Mouse (Mus musculus) C2C12 (cell line): Measurements from ENCODE around the gene Ocel1. TPM values are rescaled to one million over a fixed set of nuclear protein-coding genes. Genes with fewer than 3 reads are reported as not detected.
A peak's percentile ranks its signal among the peaks of the same experiment; 100 is the strongest.

Source experiments
- H3K27me3 ChIP-seq: one replicate; pipeline ENCODE4 v1.6.1; 2011; ENCODE audit not compliant: control insufficient read depth, insufficient read depth, insufficient read length
- H3K36me3 ChIP-seq: one replicate; pipeline ENCODE4 v1.6.1; 2011; ENCODE audit not compliant: control insufficient read depth, insufficient read depth
- H3K4me3 ChIP-seq: one replicate; pipeline ENCODE4 v1.5.1; 2011; ENCODE audit warnings: mild to moderate bottlenecking, control low read depth; ENCODE audit not compliant: poor library complexity, insufficient read depth, severe bottlenecking
- H3K79me2 ChIP-seq: one replicate; pipeline ENCODE4 v1.6.1; 2011; ENCODE audit not compliant: control insufficient read depth, insufficient read depth
- H3K79me3 ChIP-seq: one replicate; pipeline ENCODE4 v1.6.1; 2011; ENCODE audit warnings: low read depth, control low read depth
- H3ac ChIP-seq: one replicate; pipeline ENCODE3; 2011; ENCODE audit warnings: low read depth; ENCODE audit not compliant: control insufficient read depth, insufficient read length
- CEBPB ChIP-seq: IDR thresholded peaks from one replicate; pipeline ENCODE4 v1.6.1; 2011; ENCODE audit warnings: low read depth, mild to moderate bottlenecking, control low read depth, moderate library complexity
- CTCF ChIP-seq: IDR thresholded peaks from one replicate; pipeline ENCODE4 v1.5.1; 2011; ENCODE audit not compliant: control insufficient read depth, insufficient read depth, insufficient read length
- FOSL1 ChIP-seq: IDR thresholded peaks from one replicate; pipeline ENCODE4 v1.8.0; 2011; ENCODE audit warnings: mild to moderate bottlenecking, low read length; ENCODE audit not compliant: poor library complexity, insufficient read depth, severe bottlenecking
- MAX ChIP-seq: IDR thresholded peaks from one replicate; pipeline ENCODE4 v1.6.1; 2011; ENCODE audit warnings: mild to moderate bottlenecking, control low read depth
- MYOD1 ChIP-seq: IDR thresholded peaks from one replicate; pipeline ENCODE4 v1.6.1; 2011; ENCODE audit warnings: low read depth; ENCODE audit not compliant: control insufficient read depth, insufficient read length
- MYOG ChIP-seq: IDR thresholded peaks from one replicate; pipeline ENCODE4 v1.6.1; 2011; ENCODE audit not compliant: control insufficient read depth, insufficient read length; ENCODE audit errors: extremely low read depth
- USF1 ChIP-seq: IDR thresholded peaks from one replicate; pipeline ENCODE4 v1.6.1; 2011; ENCODE audit warnings: low read depth, mild to moderate bottlenecking, control low read depth, moderate library complexity
- polyA plus RNA-seq: library from polyadenylated mRNA; unstranded; fragments of >200 nt; fragmentation: generic; extraction: Trizol; gene quantifications from one replicate; pipeline ENCODE4 v1.2.1, GENCODE M21; 2012; ENCODE audit warnings: missing spikeins

Ocel1 gene
- polyA plus RNA-seq, 1 experiment: 11.2 TPM

- no peak for TF ChIP-seq CTCF
- TF ChIP-seq USF1: no peak
- TF ChIP-seq MYOG: no peak
- no peak for TF ChIP-seq CEBPB
- TF ChIP-seq MAX: no peak
- TF ChIP-seq FOSL1: no peak
- TF ChIP-seq MYOD1: no peak
- Histone ChIP-seq H3K79me2 (peaks cover 32% of the 10 kb centered on the region), H3K4me3 (no peak overlapping the region), H3K36me3 (peaks cover 40% of the 10 kb centered on the region), H3K27me3 (no peaks in the 10 kb centered on the region), H3ac (no peak overlapping the region), H3K79me3 (peaks cover 14% of the 10 kb centered on the region)
Measured at GRCm38 (mm10) chr8:71375581-71376422, 4.7 kb downstream of the Ocel1 start.

GRCm38 (mm10) chr8:71376423-71377030 lies 5.4 kb downstream of the Ocel1 start:
- Histone ChIP-seq H3ac (no peak overlapping the region), H3K4me3 (no peak overlapping the region), H3K79me2 (peaks cover 39% of the 10 kb centered on the region), H3K36me3 (peaks cover 40% of the 10 kb centered on the region), H3K79me3 (peaks cover 17% of the 10 kb centered on the region), H3K27me3 (no peaks in the 10 kb centered on the region)
- TF ChIP-seq FOSL1 (no peak), MAX (no peak), MYOG (no peak)

- peaks cover 17% of the 10 kb centered on the region for H3K79me3 ChIP-seq
- H3K27me3 ChIP-seq: no peaks in the 10 kb centered on the region
- peaks cover 39% of the 10 kb centered on the region for H3K79me2 ChIP-seq
- H3K36me3 ChIP-seq: peaks cover 32% of the 10 kb centered on the region
- no peak overlapping the region for H3K4me3 ChIP-seq
- TF ChIP-seq MYOD1: no peak
- TF ChIP-seq MYOG: no peak
- no peak for TF ChIP-seq FOSL1
- TF ChIP-seq USF1: no peak
- no peak overlapping the region for H3ac ChIP-seq
Measured at GRCm38 (mm10) chr8:71379008-71379407, 7.9 kb downstream of the Ocel1 start.

GRCm38 (mm10) chr8:71379512-71380075 lies 8.5 kb downstream of the Ocel1 start:
- Histone ChIP-seq H3K4me3 (peak overlapping the region; percentile 82), H3K36me3 (peaks cover 31% of the 10 kb centered on the region), H3K27me3 (no peaks in the 10 kb centered on the region), H3K79me2 (peaks cover 39% of the 10 kb centered on the region), H3K79me3 (peaks cover 17% of the 10 kb centered on the region), H3ac (peak overlapping the region; percentile 86)
- TF ChIP-seq USF1: no peak
- TF ChIP-seq CTCF: no peak
- no peak for TF ChIP-seq FOSL1
- no peak for TF ChIP-seq MYOG
- TF ChIP-seq MAX: no peak
- TF ChIP-seq MYOD1: no peak
- TF ChIP-seq CEBPB: no peak

- peak overlapping the region; percentile 82 for H3K4me3 ChIP-seq
- peaks cover 17% of the 10 kb centered on the region for H3K79me3 ChIP-seq
- TF ChIP-seq FOSL1: no peak
- no peak for TF ChIP-seq USF1
- TF ChIP-seq CTCF: no peak
- TF ChIP-seq CEBPB: no peak
- no peak for TF ChIP-seq MYOG
- no peak for TF ChIP-seq MYOD1
- TF ChIP-seq MAX: no peak
- H3K27me3 ChIP-seq: no peaks in the 10 kb centered on the region
- peak overlapping the region; percentile 86 for H3ac ChIP-seq
- H3K79me2 ChIP-seq: peaks cover 39% of the 10 kb centered on the region
- peaks cover 22% of the 10 kb centered on the region for H3K36me3 ChIP-seq
Measured at GRCm38 (mm10) chr8:71380178-71381171, 9.4 kb downstream of the Ocel1 start.
